Mouse (Mus musculus) heart, adult 2 months (tissue): ENCODE data around the gene Jmy.

Experiments
- CTCF ChIP-seq: fragments of 200-600 bp; IDR thresholded peaks from 2 replicates; pipeline ENCODE4 v1.8.1; 2022; ENCODE audit warnings: antibody characterized with exemption, mild to moderate bottlenecking, moderate library complexity
- POLR2A ChIP-seq: fragments of 200-500 bp; IDR thresholded peaks from 2 replicates; pipeline ENCODE4 v1.6.1; 2011; ENCODE audit warnings: mild to moderate bottlenecking, low read depth, low read length, control low read depth; ENCODE audit not compliant: insufficient read depth

- no peak for TF ChIP-seq CTCF
- no peak for TF ChIP-seq POLR2A
Measured at GRCm38 (mm10) chr13:93478344-93478743, 21.3 kb downstream of the Jmy start.
